Mouse (Mus musculus): Measurements from ENCODE around the gene Ptgs2. TPM values are rescaled to one million over a fixed set of nuclear protein-coding genes. Genes with fewer than 3 reads are reported as not detected.

Gene Ptgs2
- polyA plus RNA-seq (2015; fragmentation: Nextera tagmentation; extraction: Ambion mirVana) = not detected in 2 replicates

DNA sequence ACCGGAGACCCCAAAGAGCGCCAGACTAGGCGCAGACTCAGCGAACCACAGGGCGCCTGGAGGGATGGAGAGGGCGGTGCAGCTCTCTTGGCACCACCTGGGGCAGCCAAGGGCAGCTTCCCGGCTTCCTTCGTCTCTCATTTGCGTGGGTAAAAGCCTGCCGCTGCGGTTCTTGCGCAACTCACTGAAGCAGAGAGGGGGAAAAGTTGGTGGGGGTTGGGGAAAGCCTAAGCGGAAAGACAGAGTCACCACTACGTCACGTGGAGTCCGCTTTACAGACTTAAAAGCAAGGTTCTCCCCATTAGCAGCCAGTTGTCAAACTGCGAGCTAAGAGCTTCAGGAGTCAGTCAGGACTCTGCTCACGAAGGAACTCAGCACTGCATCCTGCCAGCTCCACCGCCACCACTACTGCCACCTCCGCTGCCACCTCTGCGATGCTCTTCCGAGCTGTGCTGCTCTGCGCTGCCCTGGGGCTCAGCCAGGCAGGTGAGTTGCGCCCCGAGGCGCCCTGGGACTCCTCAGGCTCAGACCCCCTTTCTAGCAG is at the start of gene Ptgs2:
Ptgs2 (plus strand) TSS at position 242 of the 544 bp plus-strand sequence.
- TF ChIP-seq EP300 (IDR thresholded peaks at IDR 0.05; ENCODE audit: low read depth) = no peak
- no peak for TF ChIP-seq CTCF (IDR thresholded peaks at IDR 0.05; ENCODE audit: low read depth)
- WGBS (ENCODE audit: insufficient replicate concordance) = 2% methylated on average over 26 of the region's 26 CpGs
- peak; percentile 34 for DNase-seq
- peak; percentile 45 for ATAC-seq
- Histone ChIP-seq H3K4me1 (ENCODE audit: insufficient read depth) (peaks cover 7% of the 10 kb centered on the region; the same call in 1 of the 2 replicates), H3K9ac (replicated peaks) (peak within 1 kb of the TSS; percentile 30; the same call in 1 of the 2 replicates), H3K36me3 (replicated peaks; ENCODE audit: insufficient read depth, low read length) (no peaks in the 10 kb centered on the region), H3K27ac (ENCODE audit: low read depth) (no peak within 1 kb of the TSS), H3K4me2 (ENCODE audit: low read depth, low read length) (peak within 1 kb of the TSS; percentile 71), H3K9me3 (ENCODE audit: low read length) (no peaks in the 10 kb centered on the region), H3K27me3 (ENCODE audit: insufficient read depth, low read length) (0 out of 2 replicates have a peak, but pooled peaks cover 5% of the 10 kb centered on the region), H3K4me3 (ENCODE audit: low read depth, low read length) (peak within 1 kb of the TSS; percentile 37)

DNA sequence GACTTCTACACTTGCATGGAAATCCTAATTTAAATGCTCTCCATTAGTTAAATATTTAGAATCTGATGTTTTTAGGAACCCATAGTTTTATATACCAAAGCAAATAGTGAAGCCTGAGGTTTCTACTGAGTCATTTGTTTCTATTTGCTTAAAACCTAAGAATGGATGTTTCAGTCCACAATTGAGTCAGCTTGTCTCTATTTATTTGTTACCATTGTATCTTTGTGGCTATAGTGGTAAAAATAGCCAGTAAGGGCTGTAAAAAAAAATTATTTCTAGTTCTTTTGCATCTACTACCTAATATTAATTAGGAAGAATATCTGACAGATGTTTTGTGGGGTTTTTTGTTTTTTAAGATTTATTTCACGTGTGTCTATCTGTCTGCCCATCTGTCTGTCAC is 49.6 kb upstream of the Ptgs2 start:
- DNase-seq (no peak), ATAC-seq (no peak)
- no peaks in the 10 kb centered on the region for H3K27me3 ChIP-seq (ENCODE audit: insufficient read depth, low read length)
- TF ChIP-seq EP300 (IDR thresholded peaks at IDR 0.05; ENCODE audit: low read depth) (no peak), CTCF (IDR thresholded peaks at IDR 0.05; ENCODE audit: low read depth) (no peak)
- H3K4me1 ChIP-seq (ENCODE audit: insufficient read depth) = no peaks in the 10 kb centered on the region
- no peak overlapping the region for H3K4me3 ChIP-seq (ENCODE audit: low read depth, low read length)
- H3K27ac ChIP-seq (ENCODE audit: low read depth) = no peak overlapping the region
- no peak overlapping the region for H3K9ac ChIP-seq (replicated peaks)
- H3K36me3 ChIP-seq (replicated peaks; ENCODE audit: insufficient read depth, low read length) = no peaks in the 10 kb centered on the region
- WGBS (ENCODE audit: insufficient replicate concordance) = 55% methylated on average over 1 of the region's 1 CpGs
- no peaks in the 10 kb centered on the region for H3K9me3 ChIP-seq (ENCODE audit: low read length)
- no peak overlapping the region for H3K4me2 ChIP-seq (ENCODE audit: low read depth, low read length)

DNA sequence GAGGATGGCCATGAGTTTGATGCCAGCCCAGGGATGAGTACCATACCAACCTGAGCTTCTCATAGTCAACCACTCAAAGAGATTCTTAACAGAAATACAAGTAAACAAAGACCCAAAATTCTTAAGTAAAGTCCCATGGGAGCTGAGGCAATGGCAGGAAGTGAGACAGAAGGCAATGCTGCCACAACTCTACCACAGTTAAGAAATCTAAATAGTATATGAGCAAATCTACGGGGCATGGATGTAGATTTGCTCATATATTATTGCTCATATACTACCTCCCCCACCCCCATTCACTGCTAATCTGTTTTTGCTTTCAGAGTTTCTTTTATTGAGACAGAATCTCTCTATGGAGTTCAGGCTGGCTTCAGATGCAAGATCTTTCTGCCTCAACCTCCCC is 34.1 kb upstream of the Ptgs2 start:
- Histone ChIP-seq H3K9me3 (ENCODE audit: low read length) (no peaks in the 10 kb centered on the region; the same call in 1 of the 2 replicates), H3K9ac (replicated peaks) (no peak overlapping the region), H3K4me3 (ENCODE audit: low read depth, low read length) (no peak overlapping the region), H3K27ac (ENCODE audit: low read depth) (no peak overlapping the region), H3K4me2 (ENCODE audit: low read depth, low read length) (no peak overlapping the region), H3K27me3 (ENCODE audit: insufficient read depth, low read length) (no peaks in the 10 kb centered on the region), H3K36me3 (replicated peaks; ENCODE audit: insufficient read depth, low read length) (no peaks in the 10 kb centered on the region), H3K4me1 (ENCODE audit: insufficient read depth) (no peaks in the 10 kb centered on the region)
- no peak for DNase-seq
- TF ChIP-seq CTCF (IDR thresholded peaks at IDR 0.05; ENCODE audit: low read depth) = no peak
- TF ChIP-seq EP300 (IDR thresholded peaks at IDR 0.05; ENCODE audit: low read depth) = no peak
- ATAC-seq = no peak
- WGBS (ENCODE audit: insufficient replicate concordance) = 73% methylated on average over 1 of the region's 1 CpGs

DNA sequence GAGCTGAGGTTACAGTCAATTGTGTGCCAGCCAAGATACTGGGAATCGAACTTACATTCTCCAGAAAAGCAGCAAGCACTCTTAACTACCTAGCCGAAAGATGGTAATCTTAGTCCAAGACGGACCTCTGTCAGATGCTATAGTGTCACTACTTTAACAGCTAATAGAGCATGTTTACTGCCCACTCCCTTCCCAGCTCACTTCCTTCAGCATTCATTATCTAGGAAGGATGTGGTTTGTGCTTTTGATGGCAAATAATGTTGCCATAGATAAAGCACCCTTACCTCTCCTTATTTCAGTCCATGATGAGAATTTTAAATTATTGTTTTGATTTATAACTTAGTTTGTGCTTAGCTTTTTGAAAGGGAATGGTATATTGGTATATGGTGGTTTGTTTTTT is 27.0 kb upstream of the Ptgs2 start:
- WGBS (ENCODE audit: insufficient replicate concordance) = 57% methylated on average over 3 of the region's 3 CpGs
- Histone ChIP-seq H3K4me1 (ENCODE audit: insufficient read depth) (no peaks in the 10 kb centered on the region), H3K9me3 (ENCODE audit: low read length) (no peaks in the 10 kb centered on the region; the same call in 1 of the 2 replicates), H3K9ac (replicated peaks) (no peak overlapping the region), H3K36me3 (replicated peaks; ENCODE audit: insufficient read depth, low read length) (no peaks in the 10 kb centered on the region), H3K27ac (ENCODE audit: low read depth) (no peak overlapping the region), H3K4me2 (ENCODE audit: low read depth, low read length) (no peak overlapping the region), H3K4me3 (ENCODE audit: low read depth, low read length) (no peak overlapping the region), H3K27me3 (ENCODE audit: insufficient read depth, low read length) (no peaks in the 10 kb centered on the region)
- DNase-seq (no peak), ATAC-seq (no peak)
- no peak for TF ChIP-seq EP300 (IDR thresholded peaks at IDR 0.05; ENCODE audit: low read depth)
- TF ChIP-seq CTCF (IDR thresholded peaks at IDR 0.05; ENCODE audit: low read depth) = no peak

DNA sequence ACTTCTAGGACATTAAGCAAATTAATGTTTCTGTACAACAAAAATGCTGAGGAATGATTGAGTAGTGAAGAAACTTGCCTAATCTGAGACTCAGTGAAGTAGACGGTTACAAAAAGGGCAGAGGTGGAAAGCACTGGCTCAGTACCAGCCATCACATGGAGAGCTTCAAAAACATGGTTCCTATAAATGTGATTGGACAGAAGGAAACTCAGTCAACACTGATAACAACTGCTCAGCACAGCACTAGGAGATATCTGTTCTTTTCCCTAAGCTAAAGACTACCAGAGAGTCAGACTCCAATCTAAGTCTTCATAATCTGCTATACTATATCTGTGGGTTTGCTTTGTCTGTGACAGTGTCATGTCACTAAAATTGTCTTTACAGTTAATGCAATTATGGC is 25.2 kb upstream of the Ptgs2 start:
- DNase-seq = no peak
- no peak for TF ChIP-seq CTCF (IDR thresholded peaks at IDR 0.05; ENCODE audit: low read depth)
- no peak for TF ChIP-seq EP300 (IDR thresholded peaks at IDR 0.05; ENCODE audit: low read depth)
- no peak for ATAC-seq
- Histone ChIP-seq H3K4me2 (ENCODE audit: low read depth, low read length) (no peak overlapping the region), H3K36me3 (replicated peaks; ENCODE audit: insufficient read depth, low read length) (no peaks in the 10 kb centered on the region), H3K4me3 (ENCODE audit: low read depth, low read length) (no peak overlapping the region), H3K4me1 (ENCODE audit: insufficient read depth) (no peaks in the 10 kb centered on the region), H3K9me3 (ENCODE audit: low read length) (no peaks in the 10 kb centered on the region), H3K27ac (ENCODE audit: low read depth) (no peak overlapping the region), H3K9ac (replicated peaks) (no peak overlapping the region), H3K27me3 (ENCODE audit: insufficient read depth, low read length) (no peaks in the 10 kb centered on the region)
- 49% methylated on average over 1 of the region's 1 CpGs for WGBS (ENCODE audit: insufficient replicate concordance)

DNA sequence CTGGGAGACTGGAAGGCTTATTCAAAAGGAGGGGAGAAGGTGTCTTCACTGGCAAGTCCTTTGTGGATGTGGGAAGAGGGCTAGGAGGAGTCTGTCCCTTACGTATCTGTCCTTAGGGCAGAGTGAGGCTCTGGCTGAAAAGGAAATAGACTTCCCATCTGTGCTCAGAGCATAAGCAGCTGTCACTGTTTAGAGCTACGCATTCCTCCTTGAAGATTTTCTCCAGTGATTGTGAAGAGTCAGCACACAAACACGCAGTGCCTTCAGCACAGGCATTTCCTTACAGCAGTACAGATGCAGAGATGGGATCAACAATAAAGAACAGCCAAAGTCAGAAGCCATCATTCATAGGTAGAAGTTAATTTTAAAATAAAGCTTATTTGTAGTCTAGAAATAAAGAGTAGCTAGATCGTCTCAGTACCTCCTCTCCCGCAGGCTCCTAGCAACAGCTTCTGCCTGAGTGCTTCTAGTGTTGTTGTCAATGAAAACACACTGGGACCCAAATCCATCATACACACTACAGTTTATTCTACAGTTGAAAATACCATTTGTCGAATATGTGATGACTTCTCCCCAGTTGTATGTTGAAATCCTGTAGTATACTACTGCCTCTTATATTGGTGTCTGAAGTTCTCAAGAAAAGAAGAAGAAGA is 10.7 kb upstream of the Ptgs2 start:
- 70% methylated on average over 6 of the region's 6 CpGs for WGBS (ENCODE audit: insufficient replicate concordance)
- Histone ChIP-seq H3K9ac (replicated peaks) (no peak overlapping the region), H3K4me2 (ENCODE audit: low read depth, low read length) (no peak overlapping the region), H3K27ac (ENCODE audit: low read depth) (no peak overlapping the region), H3K27me3 (ENCODE audit: insufficient read depth, low read length) (no peaks in the 10 kb centered on the region), H3K36me3 (replicated peaks; ENCODE audit: insufficient read depth, low read length) (no peaks in the 10 kb centered on the region), H3K9me3 (ENCODE audit: low read length) (no peaks in the 10 kb centered on the region), H3K4me1 (ENCODE audit: insufficient read depth) (no peaks in the 10 kb centered on the region), H3K4me3 (ENCODE audit: low read depth, low read length) (no peak overlapping the region)
- DNase-seq (no peak), ATAC-seq (no peak)
- TF ChIP-seq CTCF (IDR thresholded peaks at IDR 0.05; ENCODE audit: low read depth) = no peak
